In genomic region chr17:46525579-46526307, GRCm38 (mm10) we compare ENCODE assay signal across 8 mouse cellular contexts. TPM values are rescaled to one million over a fixed set of nuclear protein-coding genes. Genes with fewer than 3 reads are reported as not detected.
DNase-seq lines count a peak whose midpoint lies in the region; ATAC-seq and TF ChIP-seq lines count a peak whose summit lies in the region.
"Had no signal": no experiment of that assay in that cellular context is flagged by ENCODE, and none has a peak within 500 bp of the region (broad histone marks: within the 10 kb centered on the region; RNA-seq: fewer than 3 reads in every experiment).

No protein-coding gene starts in this region.

- peak; percentile 98 for TF ChIP-seq CTCF in forebrain, postnatal 0 days (IDR thresholded peaks at IDR 0.05; ENCODE audit: low read depth)
- TF ChIP-seq CTCF in hindbrain, postnatal 0 days (IDR thresholded peaks at IDR 0.05; ENCODE audit: low read depth): peak; percentile 98
- TF ChIP-seq CTCF in spleen, adult 2 months (IDR thresholded peaks at IDR 0.05; ENCODE audit: extremely low read depth, insufficient read depth, insufficient read length, insufficient replicate concordance): peak; percentile 90

- H3K27ac ChIP-seq in forebrain, postnatal 0 days (ENCODE audit: low read depth, low read length): no peak overlapping the region
- H3K27ac ChIP-seq in hindbrain, postnatal 0 days: peak overlapping the region; percentile 12; the same call in 1 of the 2 replicates
- H3K27ac ChIP-seq in midbrain, embryonic 11.5 days (ENCODE audit: low read depth, low read length): no peak overlapping the region
- H3K27ac ChIP-seq in spleen, adult 2 months (ENCODE audit: insufficient read depth, low read length): no peak overlapping the region

- H3K4me2 ChIP-seq in forebrain, postnatal 0 days (ENCODE audit: low read depth): no peak overlapping the region
- no peak overlapping the region for H3K4me2 ChIP-seq in hindbrain, postnatal 0 days (ENCODE audit: low read depth, low read length)
- no peak overlapping the region for H3K4me2 ChIP-seq in midbrain, embryonic 11.5 days

- ATAC-seq in forebrain, postnatal 0 days: peak; percentile 77
- ATAC-seq in hindbrain, postnatal 0 days: peak; percentile 66
- peak; percentile 61; the same call in 1 of the 2 replicates for ATAC-seq in midbrain, embryonic 11.5 days (ENCODE audit: low FRiP score)

- H3K4me3 ChIP-seq in forebrain, postnatal 0 days (ENCODE audit: low read depth, low read length): no peak overlapping the region
- H3K4me3 ChIP-seq in hindbrain, postnatal 0 days (ENCODE audit: low read length): no peak overlapping the region
- no peak overlapping the region for H3K4me3 ChIP-seq in midbrain, embryonic 11.5 days (ENCODE audit: low read depth, low read length)
- no peak overlapping the region for H3K4me3 ChIP-seq in spleen, adult 2 months (ENCODE audit: extremely low read depth, insufficient read depth, insufficient read length)
- H3K4me3 ChIP-seq: megakaryocyte, embryonic 14.5 days had no signal

- no peak for TF ChIP-seq POLR2A in spleen, adult 2 months (IDR thresholded peaks at IDR 0.05; ENCODE audit: low read depth, low read length)

- peak; percentile 86 for DNase-seq in R1 (ENCODE audit: low read depth, low spot score)
- DNase-seq in cerebellum, adult 11 months: peak; percentile 69
- peak; percentile 79 for DNase-seq in forebrain, postnatal 0 days
- peak; percentile 85 for DNase-seq in hindbrain, postnatal 0 days (ENCODE audit: low spot score)
- peak; percentile 50 to 64 for DNase-seq in left cerebral cortex, postnatal 25 days (ENCODE audit: low spot score in 2 of 2)
- DNase-seq in midbrain, embryonic 11.5 days (ENCODE audit: low spot score, missing footprints): peak; percentile 97
- peak; percentile 21 to 45 for DNase-seq in spleen, adult 2 months (ENCODE audit: low read depth in 1 of 2, low spot score in 2 of 2)

- WGBS in forebrain, postnatal 0 days: 35% methylated on average over 12 of the region's 12 CpGs
- 30% methylated on average over 12 of the region's 12 CpGs for WGBS in hindbrain, postnatal 0 days
- WGBS in midbrain, embryonic 11.5 days: 40% methylated on average over 12 of the region's 12 CpGs
- WGBS in spleen, adult 2 months: 60% methylated on average over 12 of the region's 12 CpGs

- H3K9me3 ChIP-seq in forebrain, postnatal 0 days (ENCODE audit: low read length): no peaks in the 10 kb centered on the region
- H3K9me3 ChIP-seq in hindbrain, postnatal 0 days (ENCODE audit: low read length): no peaks in the 10 kb centered on the region
- no peaks in the 10 kb centered on the region for H3K9me3 ChIP-seq in midbrain, embryonic 11.5 days (ENCODE audit: control insufficient read depth, low read length)
- H3K9me3 ChIP-seq: megakaryocyte, embryonic 14.5 days had no signal

- H3K36me3 ChIP-seq in forebrain, postnatal 0 days (ENCODE audit: insufficient read depth): peaks cover 56% of the 10 kb centered on the region
- peaks cover 21% of the 10 kb centered on the region for H3K36me3 ChIP-seq in hindbrain, postnatal 0 days (ENCODE audit: insufficient read depth, low read length)
- H3K36me3 ChIP-seq in midbrain, embryonic 11.5 days (ENCODE audit: control insufficient read depth, insufficient read depth, low read length): no peaks in the 10 kb centered on the region
- no peaks in the 10 kb centered on the region for H3K36me3 ChIP-seq in spleen, adult 2 months (ENCODE audit: control insufficient read depth, insufficient read depth, low read length)

- no peaks in the 10 kb centered on the region for H3K4me1 ChIP-seq in forebrain, postnatal 0 days (ENCODE audit: insufficient read depth)
- no peaks in the 10 kb centered on the region for H3K4me1 ChIP-seq in hindbrain, postnatal 0 days (ENCODE audit: insufficient read depth, low read length)
- H3K4me1 ChIP-seq in midbrain, embryonic 11.5 days (ENCODE audit: control insufficient read depth, insufficient read depth, low read length): 0 out of 2 replicates have a peak, but pooled peaks cover 2% of the 10 kb centered on the region
- H3K4me1 ChIP-seq in spleen, adult 2 months (ENCODE audit: control insufficient read depth, insufficient read depth, insufficient read length): no peaks in the 10 kb centered on the region

- intact Hi-C loops in left cerebral cortex, postnatal 25 days (cut with DNase I): loop anchor here (5.0 kb wide), 1 partner anchor 62 kb away; no protein-coding TSS in a partner anchor

- H3K9ac ChIP-seq in forebrain, postnatal 0 days: no peak overlapping the region
- H3K9ac ChIP-seq in hindbrain, postnatal 0 days (replicated peaks; ENCODE audit: low read length): no peak overlapping the region
- H3K9ac ChIP-seq in midbrain, embryonic 11.5 days (ENCODE audit: low read length): no peak overlapping the region

- H3K27me3 ChIP-seq in forebrain, postnatal 0 days (ENCODE audit: insufficient read depth, low read length): no peaks in the 10 kb centered on the region
- no peaks in the 10 kb centered on the region for H3K27me3 ChIP-seq in hindbrain, postnatal 0 days (ENCODE audit: insufficient read depth, low read length)
- no peaks in the 10 kb centered on the region; the same call in 1 of the 2 replicates for H3K27me3 ChIP-seq in midbrain, embryonic 11.5 days (ENCODE audit: control insufficient read depth, insufficient read depth, low read length)
- no peaks in the 10 kb centered on the region for H3K27me3 ChIP-seq in spleen, adult 2 months (ENCODE audit: control insufficient read depth, insufficient read depth, low read length)

RNA-seq across cellular contexts. Expression of gene Cul9, which starts 20.4 kb away (rescaled TPM):
- total RNA-seq in forebrain, postnatal 0 days (2014; rRNA removed): 31.9 and 44.4 TPM in 2 replicates
- polyA plus RNA-seq in forebrain, postnatal 0 days (2015; fragmentation: Nextera tagmentation; extraction: Ambion mirVana): 9.7 and 13.7 TPM in 2 replicates
- total RNA-seq in hindbrain, postnatal 0 days (2014; rRNA removed): 55.3 and 58.2 TPM in 2 replicates
- polyA plus RNA-seq in hindbrain, postnatal 0 days (2015; fragmentation: Nextera tagmentation; extraction: Ambion mirVana): 12.2 and 14.4 TPM in 2 replicates
- total RNA-seq in left cerebral cortex, postnatal 25 days (2021): 10 to 100 TPM; 55.8 to 59.3 TPM
- 2.6 and 4.1 TPM in 2 replicates for polyA plus RNA-seq in midbrain, embryonic 11.5 days (2014; fragmentation: Nextera tagmentation; extraction: Ambion mirVana)
- polyA plus RNA-seq in spleen, adult 2 months (2012; rRNA removed): 16.2 and 19.4 TPM in 2 replicates

RNA-seq across cellular contexts. Expression of gene Dnph1, which starts 29.2 kb away (rescaled TPM):
- total RNA-seq in forebrain, postnatal 0 days (2014; rRNA removed): 5.9 and 6.1 TPM in 2 replicates
- polyA plus RNA-seq in forebrain, postnatal 0 days (2015; fragmentation: Nextera tagmentation; extraction: Ambion mirVana): 14.9 and 16.1 TPM in 2 replicates
- total RNA-seq in hindbrain, postnatal 0 days (2014; rRNA removed): 8.9 and 9.9 TPM in 2 replicates
- 19.2 and 23.4 TPM in 2 replicates for polyA plus RNA-seq in hindbrain, postnatal 0 days (2015; fragmentation: Nextera tagmentation; extraction: Ambion mirVana)
- 1 to 10 TPM; 3.2 to 3.6 TPM for total RNA-seq in left cerebral cortex, postnatal 25 days (2021)
- polyA plus RNA-seq in midbrain, embryonic 11.5 days (2014; fragmentation: Nextera tagmentation; extraction: Ambion mirVana): 71.7 and 77.2 TPM in 2 replicates
- polyA plus RNA-seq in spleen, adult 2 months (2012; rRNA removed): 2.3 and 3.6 TPM in 2 replicates

RNA-seq across cellular contexts. Expression of gene Srf, which starts 30.2 kb away (rescaled TPM):
- 47.2 and 57.0 TPM in 2 replicates for total RNA-seq in forebrain, postnatal 0 days (2014; rRNA removed)
- polyA plus RNA-seq in forebrain, postnatal 0 days (2015; fragmentation: Nextera tagmentation; extraction: Ambion mirVana): 2.3 and 2.4 TPM in 2 replicates
- 67.0 and 67.3 TPM in 2 replicates for total RNA-seq in hindbrain, postnatal 0 days (2014; rRNA removed)
- 3.0 and 3.8 TPM in 2 replicates for polyA plus RNA-seq in hindbrain, postnatal 0 days (2015; fragmentation: Nextera tagmentation; extraction: Ambion mirVana)
- total RNA-seq in left cerebral cortex, postnatal 25 days (2021): 10 to 100 TPM; 58.8 to 63.8 TPM
- polyA plus RNA-seq in midbrain, embryonic 11.5 days (2014; fragmentation: Nextera tagmentation; extraction: Ambion mirVana): 3.6 and 6.0 TPM in 2 replicates
- polyA plus RNA-seq in spleen, adult 2 months (2012; rRNA removed): 146 and 226 TPM in 2 replicates

RNA-seq across cellular contexts. Expression of gene Ttbk1, which starts 38.3 kb away (rescaled TPM):
- 32.3 and 36.5 TPM in 2 replicates for total RNA-seq in forebrain, postnatal 0 days (2014; rRNA removed)
- polyA plus RNA-seq in forebrain, postnatal 0 days (2015; fragmentation: Nextera tagmentation; extraction: Ambion mirVana): 4.2 and 5.6 TPM in 2 replicates
- total RNA-seq in hindbrain, postnatal 0 days (2014; rRNA removed): 46.5 and 53.4 TPM in 2 replicates
- polyA plus RNA-seq in hindbrain, postnatal 0 days (2015; fragmentation: Nextera tagmentation; extraction: Ambion mirVana): 6.3 and 6.5 TPM in 2 replicates
- total RNA-seq in left cerebral cortex, postnatal 25 days (2021): 100 to 1,000 TPM; 133 to 141 TPM
- 2.1 and 2.6 TPM in 2 replicates for polyA plus RNA-seq in midbrain, embryonic 11.5 days (2014; fragmentation: Nextera tagmentation; extraction: Ambion mirVana)
- polyA plus RNA-seq in spleen, adult 2 months (2012; rRNA removed): 0.82 and 0.89 TPM in 2 replicates

Comparison
In these comparisons a context has a peak if more than half of its experiments do, and no peak if none do; other contexts are left out.
1. DNase-seq: peak in every context shown above with its lines; median percentile 97 in midbrain, embryonic 11.5 days; 86 in R1; 85 in hindbrain, postnatal 0 days; 79 in forebrain, postnatal 0 days; 69 in cerebellum, adult 11 months; 57 in left cerebral cortex, postnatal 25 days; 33 in spleen, adult 2 months.
2. RNA of gene Srf, which starts 30.2 kb away (polyA plus RNA-seq): 146 to 226 TPM in spleen, adult 2 months; 3.6 to 6.0 TPM in midbrain, embryonic 11.5 days, 3.0 to 3.8 TPM in hindbrain, postnatal 0 days and 2.3 to 2.4 TPM in forebrain, postnatal 0 days; every median in the first group is over 10 times any median in the second.
3. Peak in every context shown above with its lines, with median percentiles within 50 percentile points of each other: ATAC-seq and CTCF ChIP-seq.